Mouse (Mus musculus): Measurements from ENCODE around the gene Rpia.

- TF ChIP-seq CTCF (IDR thresholded peaks at IDR 0.05; ENCODE audit: low read depth) (no peak), EP300 (IDR thresholded peaks at IDR 0.05; ENCODE audit: low read depth) (no peak)
These were observed 27.5 kb downstream of the Rpia start for GRCm38 (mm10) chr6:70764551-70764950.

Data from liver, embryonic 14.5 days (tissue).